Mouse (Mus musculus) neural tube, embryonic 15.5 days (tissue): ENCODE data around the gene Mgat4d. TPM values are rescaled to one million over a fixed set of nuclear protein-coding genes. Genes with fewer than 3 reads are reported as not detected.
"Not testable (repeated sequence)": the region's sequence is repeated elsewhere in the genome, so short reads cannot be mapped to it uniquely, and the experiment has no call there.

Source experiments
- ATAC-seq: fragments of 200-750 bp; cut with Nextera tagmentation; 2 replicates; pipeline ENCODE4 v1.8.0; 2017; ENCODE audit warnings: mild to moderate bottlenecking, moderate TSS enrichment, moderate library complexity; ENCODE audit not compliant: low FRiP score
- H3K27ac ChIP-seq: fragments of 300-500 bp; sonication (generic); replicated peaks from 2 replicates; pipeline ENCODE4 v1.5.1; 2015; ENCODE audit warnings: mild to moderate bottlenecking, inconsistent platforms
- H3K27me3 ChIP-seq: fragments of 300-500 bp; sonication (generic); replicated peaks from 2 replicates; pipeline ENCODE4 v1.6.1; 2015; ENCODE audit warnings: inconsistent platforms
- H3K36me3 ChIP-seq: fragments of 300-500 bp; sonication (generic); 2 replicates; pipeline ENCODE4 v1.6.1; 2015; ENCODE audit warnings: inconsistent platforms
- H3K4me1 ChIP-seq: fragments of 300-500 bp; sonication (generic); 2 replicates; pipeline ENCODE4 v1.6.1; 2015; ENCODE audit warnings: inconsistent platforms
- H3K4me2 ChIP-seq: fragments of 300-500 bp; sonication (generic); 2 replicates; pipeline ENCODE4 v1.6.1; 2015; ENCODE audit warnings: inconsistent platforms, mild to moderate bottlenecking, moderate library complexity
- H3K4me3 ChIP-seq: fragments of 300-500 bp; sonication (generic); replicated peaks from 2 replicates; pipeline ENCODE4 v1.5.1; 2015; ENCODE audit warnings: mild to moderate bottlenecking, inconsistent platforms
- H3K9ac ChIP-seq: fragments of 300-500 bp; sonication (generic); replicated peaks from 2 replicates; pipeline ENCODE4 v1.6.1; 2015; ENCODE audit warnings: mild to moderate bottlenecking, inconsistent platforms
- H3K9me3 ChIP-seq: fragments of 300-500 bp; sonication (generic); replicated peaks from 2 replicates; pipeline ENCODE4 v1.6.1; 2016; ENCODE audit warnings: inconsistent platforms
- WGBS: fragments of 180-500 bp; shearing (Covaris S2); methylation state at CpG from one replicate; pipeline ENCODE4 v1.1.7; 2015; ENCODE audit warnings: mixed read lengths; 5-methylcytosine and 5-hydroxymethylcytosine counted together
- polyA plus RNA-seq: library from polyadenylated mRNA; unstranded; fragments of >200 nt; fragmentation: Nextera tagmentation; extraction: Ambion mirVana; gene quantifications from 2 replicates; pipeline ENCODE4 v1.2.1, GENCODE M21; 2015

Mgat4d gene
- not detected in 2 replicates for polyA plus RNA-seq

GRCm38 (mm10) chr8:83348263-83348662 lies at the start of gene Mgat4d:
Gene Mgat4d, plus strand, starts transcription at chr8:83348471.
- no peak for ATAC-seq
- 82% methylated on average over 18 of the region's 18 CpGs for WGBS
- Histone ChIP-seq H3K36me3 (no peaks in the 10 kb centered on the region), H3K27ac (no peak within 1 kb of the TSS), H3K9ac (no peak within 1 kb of the TSS), H3K9me3 (no peaks in the 10 kb centered on the region), H3K27me3 (no peaks in the 10 kb centered on the region), H3K4me1 (no peaks in the 10 kb centered on the region), H3K4me3 (no peak within 1 kb of the TSS), H3K4me2 (no peak within 1 kb of the TSS)

DNA sequence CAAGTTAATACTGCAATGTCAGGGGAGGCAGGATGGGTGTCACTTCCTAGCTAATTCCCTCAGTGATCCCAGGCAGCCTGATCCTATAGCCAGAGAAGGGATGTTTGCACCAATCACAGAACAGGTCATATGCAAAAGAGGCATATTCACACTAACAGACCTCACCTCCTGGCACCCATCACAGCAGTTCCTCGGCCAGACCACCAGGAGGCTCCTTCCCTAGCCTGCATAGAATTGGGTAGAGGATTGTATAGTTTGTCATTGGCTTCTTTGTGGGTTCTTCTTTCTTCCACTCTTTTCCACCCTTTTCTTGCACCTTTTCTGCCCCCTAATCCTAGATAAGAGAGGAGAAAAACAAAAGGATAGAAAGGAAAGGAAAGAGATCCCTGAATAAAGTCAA lies 48.1 kb upstream of the Mgat4d start:
- Histone ChIP-seq H3K27me3 (no peaks in the 10 kb centered on the region), H3K9ac (no peak overlapping the region), H3K9me3 (no peaks in the 10 kb centered on the region), H3K27ac (no peak overlapping the region), H3K4me3 (no peak overlapping the region), H3K4me2 (no peak overlapping the region), H3K4me1 (no peaks in the 10 kb centered on the region), H3K36me3 (no peaks in the 10 kb centered on the region)
- no peak for ATAC-seq
- 73% methylated on average over 1 of the region's 1 CpGs for WGBS

- Histone ChIP-seq H3K9ac (no peak overlapping the region), H3K27ac (no peak overlapping the region), H3K4me1 (no peaks in the 10 kb centered on the region), H3K4me2 (no peak overlapping the region), H3K27me3 (no peaks in the 10 kb centered on the region), H3K4me3 (no peak overlapping the region), H3K36me3 (no peaks in the 10 kb centered on the region), H3K9me3 (no peaks in the 10 kb centered on the region)
- ATAC-seq, result no peak
- WGBS, result 100% methylated on average over 1 of the region's 1 CpGs
Observed at GRCm38 (mm10) chr8:83304946-83305345, 43.3 kb upstream of the Mgat4d start.

- Histone ChIP-seq H3K4me1 (no peaks in the 10 kb centered on the region), H3K9me3 (no peaks in the 10 kb centered on the region), H3K4me2 (no peak overlapping the region), H3K36me3 (peaks cover 6% of the 10 kb centered on the region; the same call in 1 of the 2 replicates), H3K4me3 (no peak overlapping the region), H3K27ac (no peak overlapping the region), H3K9ac (no peak overlapping the region), H3K27me3 (no peaks in the 10 kb centered on the region)
- 92% methylated on average over 6 of the region's 6 CpGs for WGBS
- no peak for ATAC-seq
Observed at GRCm38 (mm10) chr8:83309836-83310235, 38.4 kb upstream of the Mgat4d start.

- H3K4me1 ChIP-seq, H3K9ac ChIP-seq, ATAC-seq, H3K4me3 ChIP-seq, H3K4me2 ChIP-seq, H3K27me3 ChIP-seq, H3K9me3 ChIP-seq, H3K27ac ChIP-seq: not testable (repeated sequence)
- peaks cover 38% of the 10 kb centered on the region for H3K36me3 ChIP-seq
- 91% methylated on average over 4 of the region's 4 CpGs for WGBS
Observed at GRCm38 (mm10) chr8:83315084-83315483, 33.2 kb upstream of the Mgat4d start.

DNA sequence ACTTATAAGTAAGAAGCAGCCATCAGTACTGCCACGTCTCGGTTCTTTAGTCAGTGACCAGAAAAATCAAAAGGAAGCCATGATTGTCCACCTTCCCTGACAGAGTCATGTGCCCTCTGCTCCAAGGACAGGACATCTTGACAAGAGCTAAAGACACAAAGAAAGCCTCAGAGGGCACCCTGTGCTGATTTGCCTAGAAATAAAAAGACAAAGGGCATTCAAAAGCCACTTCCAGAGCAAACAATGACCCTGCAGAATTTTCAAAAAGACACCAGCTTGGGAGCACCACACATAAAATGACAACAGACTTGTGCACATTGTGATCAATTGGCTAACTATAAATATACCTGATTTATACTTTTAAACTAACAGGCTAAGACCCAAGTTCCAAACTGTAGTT lies 32.6 kb upstream of the Mgat4d start:
- no peak for ATAC-seq
- no peaks in the 10 kb centered on the region for H3K9me3 ChIP-seq
- no peak overlapping the region for H3K4me3 ChIP-seq
- 64% methylated on average over 2 of the region's 2 CpGs for WGBS
- no peak overlapping the region for H3K27ac ChIP-seq
- peaks cover 43% of the 10 kb centered on the region for H3K36me3 ChIP-seq
- H3K4me1 ChIP-seq, result no peaks in the 10 kb centered on the region
- H3K27me3 ChIP-seq, result no peaks in the 10 kb centered on the region
- H3K9ac ChIP-seq, result no peak overlapping the region
- H3K4me2 ChIP-seq, result no peak overlapping the region

- Histone ChIP-seq H3K9me3 (no peaks in the 10 kb centered on the region), H3K9ac (no peak overlapping the region), H3K4me2 (no peak overlapping the region), H3K4me3 (no peak overlapping the region), H3K36me3 (peaks cover 62% of the 10 kb centered on the region), H3K27me3 (no peaks in the 10 kb centered on the region), H3K27ac (no peak overlapping the region), H3K4me1 (no peaks in the 10 kb centered on the region)
- ATAC-seq, result no peak
- WGBS, result 77% methylated on average over 3 of the region's 3 CpGs
Observed at GRCm38 (mm10) chr8:83320543-83320942, 27.7 kb upstream of the Mgat4d start.

DNA sequence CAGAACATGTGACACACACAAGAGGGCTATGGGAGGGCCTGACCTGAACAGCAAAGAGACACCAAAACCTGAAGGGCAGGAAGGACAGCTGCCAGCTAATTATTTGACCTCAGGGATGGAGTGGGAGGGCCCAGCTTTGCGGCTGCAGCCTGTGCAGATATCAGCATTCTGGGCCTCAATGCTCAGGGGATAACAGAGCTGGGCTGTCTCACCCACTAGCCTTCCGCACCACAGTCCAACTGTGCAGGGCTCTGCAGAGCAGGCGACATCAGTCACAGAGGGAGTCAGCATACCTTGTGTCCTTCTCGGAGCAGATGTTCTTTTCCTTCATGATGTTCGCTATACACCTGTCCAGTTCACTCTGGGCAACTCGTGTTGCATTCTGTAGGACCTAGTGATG lies 25.9 kb upstream of the Mgat4d start:
- WGBS, result 90% methylated on average over 6 of the region's 6 CpGs

DNA sequence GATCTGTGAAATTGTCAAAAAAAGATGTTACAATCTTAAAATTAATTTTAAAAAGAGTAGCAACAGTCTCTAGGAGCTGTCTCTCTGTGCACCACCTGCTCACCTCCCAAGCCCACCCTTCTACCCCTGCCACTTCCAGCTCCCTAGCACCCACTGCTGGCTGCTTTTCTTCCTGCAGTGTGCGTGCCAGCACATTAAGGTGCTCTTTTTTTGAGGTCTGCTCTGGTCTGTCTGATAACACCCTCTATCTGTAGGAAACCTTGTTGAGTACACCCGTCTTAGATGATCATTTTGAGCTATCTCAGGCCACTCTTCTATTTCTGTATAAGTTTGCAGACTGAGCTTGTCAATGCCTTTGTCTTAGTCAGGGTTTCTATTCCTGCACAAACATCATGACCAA lies 25.2 kb upstream of the Mgat4d start:
- Histone ChIP-seq H3K9ac (no peak overlapping the region), H3K4me3 (no peak overlapping the region), H3K4me2 (no peak overlapping the region), H3K4me1 (peaks cover 3% of the 10 kb centered on the region; the same call in 1 of the 2 replicates), H3K36me3 (peaks cover 47% of the 10 kb centered on the region), H3K27ac (no peak overlapping the region), H3K9me3 (no peaks in the 10 kb centered on the region), H3K27me3 (no peaks in the 10 kb centered on the region)
- no peak for ATAC-seq
- whole genome bisulfite sequencing, result 88% methylated on average over 2 of the region's 2 CpGs

More for the DNA sequence above, 25.9 kb upstream of the Mgat4d start:
- no peaks in the 10 kb centered on the region for H3K9me3 ChIP-seq
- peaks cover 3% of the 10 kb centered on the region; the same call in 1 of the 2 replicates for H3K4me1 ChIP-seq
- H3K9ac ChIP-seq, result no peak overlapping the region
- H3K27me3 ChIP-seq, result no peaks in the 10 kb centered on the region
- peaks cover 48% of the 10 kb centered on the region for H3K36me3 ChIP-seq
- no peak overlapping the region for H3K27ac ChIP-seq
- no peak overlapping the region for H3K4me2 ChIP-seq
- no peak overlapping the region for H3K4me3 ChIP-seq
- no peak for ATAC-seq

DNA sequence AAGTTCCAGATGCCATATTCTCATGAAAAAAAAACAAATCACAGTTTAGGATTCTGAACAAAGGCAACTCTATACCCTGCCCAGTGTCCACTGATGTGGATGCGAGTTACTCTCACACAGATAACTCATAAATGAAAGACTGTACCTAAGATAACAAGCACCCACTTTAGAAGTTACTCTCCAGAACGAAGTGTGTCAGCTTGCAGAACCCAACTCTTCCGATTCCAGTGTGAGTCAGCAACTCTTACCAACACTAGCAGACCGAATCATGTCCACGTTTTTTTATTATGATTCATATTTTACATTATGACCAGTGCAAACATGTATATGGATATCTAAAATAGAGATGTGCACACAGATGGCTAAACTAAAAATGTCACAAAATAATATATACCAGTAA lies 20.4 kb upstream of the Mgat4d start:
- Histone ChIP-seq H3K4me2 (no peak overlapping the region), H3K36me3 (peaks cover 21% of the 10 kb centered on the region), H3K4me3 (no peak overlapping the region), H3K9ac (no peak overlapping the region), H3K27me3 (no peaks in the 10 kb centered on the region), H3K9me3 (no peaks in the 10 kb centered on the region), H3K27ac (no peak overlapping the region), H3K4me1 (peaks cover 21% of the 10 kb centered on the region)
- no peak for ATAC-seq
- 96% methylated on average over 5 of the region's 5 CpGs for WGBS

- Histone ChIP-seq H3K9me3 (no peaks in the 10 kb centered on the region), H3K4me1 (peaks cover 23% of the 10 kb centered on the region), H3K36me3 (peaks cover 15% of the 10 kb centered on the region), H3K27me3 (0 out of 2 replicates have a peak, but pooled peaks cover 6% of the 10 kb centered on the region), H3K9ac (peak overlapping the region; percentile 67), H3K4me3 (peak overlapping the region; percentile 74), H3K4me2 (peak overlapping the region; percentile 66), H3K27ac (peak overlapping the region; percentile 81)
- WGBS, result 7% methylated on average over 7 of the region's 7 CpGs
- ATAC-seq, result peak; percentile 35; the same call in 1 of the 2 replicates
Observed at GRCm38 (mm10) chr8:83331567-83331898, 16.7 kb upstream of the Mgat4d start.

- WGBS, result under 1% methylated on average over 83 of the region's 85 CpGs
- H3K4me3 ChIP-seq, result peak within 1 kb of the TSS; percentile 74
- peak within 1 kb of the TSS; percentile 66 for H3K4me2 ChIP-seq
- peak; percentile 100 for ATAC-seq
- H3K9ac ChIP-seq, result peak within 1 kb of the TSS; percentile 67
- H3K4me1 ChIP-seq, result peaks cover 21% of the 10 kb centered on the region
- peaks cover 15% of the 10 kb centered on the region for H3K36me3 ChIP-seq
- no peaks in the 10 kb centered on the region for H3K9me3 ChIP-seq
- H3K27ac ChIP-seq, result peak within 1 kb of the TSS; percentile 81
- 0 out of 2 replicates have a peak, but pooled peaks cover 6% of the 10 kb centered on the region for H3K27me3 ChIP-seq
Observed at GRCm38 (mm10) chr8:83331899-83332697, 16.2 kb upstream of the Mgat4d start, which contains the start of gene Elmod2. Gene Elmod2, minus strand, starts transcription at chr8:83332486.
